Mouse (Mus musculus) heart, postnatal 0 days (tissue): ENCODE results near the gene Zfp36l3. TPM values are rescaled to one million over a fixed set of nuclear protein-coding genes. Genes with fewer than 3 reads are reported as not detected.
A peak's percentile ranks its signal among the peaks of the same experiment; 100 is the strongest.
"Not testable (repeated sequence)": the region's sequence is repeated elsewhere in the genome, so short reads cannot be mapped to it uniquely, and the experiment has no call there.

ENCODE experiments used
- ATAC-seq: fragments of 200-750 bp; cut with Nextera tagmentation; 2 replicates; pipeline ENCODE4 v1.8.0; 2017; ENCODE audit warnings: low read depth, moderate number of reproducible peaks, moderate library complexity; ENCODE audit not compliant: insufficient read depth
- DNase-seq: peaks from one replicate; pipeline ENCODE4 v3.0.0-alpha.2; 2016; ENCODE audit warnings: low spot score
- H3K27ac ChIP-seq: fragments of 300-500 bp; sonication (generic); 2 replicates; pipeline ENCODE4 v1.5.1; 2014; ENCODE audit warnings: low read depth, mild to moderate bottlenecking
- H3K27me3 ChIP-seq: fragments of 300-500 bp; sonication (generic); 2 replicates; pipeline ENCODE4 v1.6.1; 2014; ENCODE audit warnings: low read length, mixed read lengths; ENCODE audit not compliant: control insufficient read depth, insufficient read depth
- H3K36me3 ChIP-seq: fragments of 300-500 bp; sonication (generic); replicated peaks from 2 replicates; pipeline ENCODE4 v1.6.1; 2014; ENCODE audit warnings: low read length, mixed read lengths; ENCODE audit not compliant: control insufficient read depth, insufficient read depth
- H3K4me1 ChIP-seq: fragments of 300-500 bp; sonication (generic); 2 replicates; pipeline ENCODE4 v1.6.1; 2014; ENCODE audit warnings: antibody characterized with exemption; ENCODE audit not compliant: control insufficient read depth, insufficient read depth
- H3K4me2 ChIP-seq: fragments of 300-500 bp; sonication (generic); 2 replicates; pipeline ENCODE4 v1.6.1; 2014; ENCODE audit warnings: low read depth, mild to moderate bottlenecking, low read length, moderate library complexity
- H3K4me3 ChIP-seq: fragments of 300-500 bp; sonication (generic); 2 replicates; pipeline ENCODE4 v1.5.1; 2014; ENCODE audit warnings: low read depth, low read length
- H3K9ac ChIP-seq: fragments of 300-500 bp; sonication (generic); replicated peaks from 2 replicates; pipeline ENCODE4 v1.6.1; 2014; ENCODE audit warnings: low read depth, low read length, mixed read lengths
- H3K9me3 ChIP-seq: fragments of 300-500 bp; sonication (generic); replicated peaks from 2 replicates; pipeline ENCODE4 v1.6.1; 2016; ENCODE audit warnings: low read length; ENCODE audit not compliant: control insufficient read depth
- CTCF ChIP-seq: IDR thresholded peaks from 2 replicates; pipeline ENCODE4 v1.5.1; 2016; ENCODE audit warnings: antibody characterized with exemption, control low read depth, low read depth
- EP300 ChIP-seq: IDR thresholded peaks from 2 replicates; pipeline ENCODE4 v1.6.1; 2016; ENCODE audit warnings: antibody characterized with exemption, low read depth
- WGBS: fragments of 180-500 bp; shearing (Covaris S2); extraction: QIAGEN DNeasy Blood & Tissue Kit; methylation state at CpG from one replicate; pipeline ENCODE4 v1.1.7; 2014; 5-methylcytosine and 5-hydroxymethylcytosine counted together
- polyA plus RNA-seq: library from polyadenylated mRNA; unstranded; fragments of >200 nt; fragmentation: Nextera tagmentation; extraction: Ambion mirVana; gene quantifications from 2 replicates; pipeline ENCODE4 v1.2.1, GENCODE M21; 2015
- total RNA-seq: library from RNA; depleted of rRNA; stranded (reverse); fragments of >200 nt; gene quantifications from 2 replicates; pipeline ENCODE4 v1.2.3, GENCODE M21; 2014; ENCODE audit warnings: low replicate concordance; rRNA removed

The Zfp36l3 gene
- not detected in 2 replicates for total RNA-seq
- polyA plus RNA-seq = not detected in 2 replicates

DNA sequence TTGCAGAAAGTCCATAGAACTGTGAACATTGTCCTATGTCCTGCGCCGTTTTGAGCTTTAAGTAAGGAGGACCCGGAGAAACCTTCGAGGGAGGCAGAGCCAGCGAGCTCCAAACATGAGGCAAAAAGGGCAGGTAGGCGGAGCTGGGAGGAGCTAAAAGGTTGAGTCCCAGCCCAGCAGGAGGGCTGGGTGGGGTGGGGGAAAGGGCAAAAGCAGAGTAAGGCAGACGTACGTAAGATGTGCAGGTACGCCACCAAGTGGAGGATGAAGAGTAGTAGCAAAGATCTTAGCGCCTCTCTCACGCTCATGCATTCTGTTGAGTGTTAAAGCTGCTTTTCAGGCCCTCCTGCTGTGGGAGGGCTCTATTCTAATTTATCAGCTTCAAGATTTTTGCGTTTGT, at the start of gene Zfp36l3:
Gene Zfp36l3 (minus strand): TSS at position 119 of the 400 bp plus-strand sequence.
- DNase-seq (no peak), ATAC-seq (no peak)
- Histone ChIP-seq H3K9me3 (no peaks in the 10 kb centered on the region), H3K4me2 (no peak within 1 kb of the TSS), H3K4me3 (no peak within 1 kb of the TSS), H3K4me1 (no peaks in the 10 kb centered on the region), H3K27me3 (no peaks in the 10 kb centered on the region), H3K36me3 (no peaks in the 10 kb centered on the region), H3K27ac (no peak within 1 kb of the TSS), H3K9ac (no peak within 1 kb of the TSS)
- TF ChIP-seq EP300 (no peak), CTCF (no peak)
- 84% methylated on average over 12 of the region's 12 CpGs for WGBS

DNA sequence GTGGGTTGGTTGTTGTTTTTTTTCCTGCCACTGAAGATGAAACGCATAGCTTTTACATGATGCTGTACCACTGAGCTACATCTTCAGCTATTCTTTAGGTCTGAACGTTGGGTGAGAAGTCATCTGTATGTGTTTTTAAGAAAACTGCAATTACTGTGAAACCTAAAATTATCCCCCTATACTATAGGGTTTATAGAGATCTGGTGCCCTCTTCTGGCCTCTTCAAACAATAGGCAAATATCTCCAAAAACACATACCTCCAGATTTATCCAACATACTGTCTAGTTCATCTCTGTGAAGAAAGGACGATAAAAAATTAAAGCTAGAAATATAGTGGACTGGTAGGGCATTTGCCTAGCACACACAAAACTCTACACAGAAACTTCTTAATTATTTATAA, 22.9 kb upstream of the Zfp36l3 start:
- H3K4me2 ChIP-seq = no peak overlapping the region
- no peak overlapping the region for H3K4me3 ChIP-seq
- WGBS = 27% methylated on average over 3 of the region's 3 CpGs

DNA sequence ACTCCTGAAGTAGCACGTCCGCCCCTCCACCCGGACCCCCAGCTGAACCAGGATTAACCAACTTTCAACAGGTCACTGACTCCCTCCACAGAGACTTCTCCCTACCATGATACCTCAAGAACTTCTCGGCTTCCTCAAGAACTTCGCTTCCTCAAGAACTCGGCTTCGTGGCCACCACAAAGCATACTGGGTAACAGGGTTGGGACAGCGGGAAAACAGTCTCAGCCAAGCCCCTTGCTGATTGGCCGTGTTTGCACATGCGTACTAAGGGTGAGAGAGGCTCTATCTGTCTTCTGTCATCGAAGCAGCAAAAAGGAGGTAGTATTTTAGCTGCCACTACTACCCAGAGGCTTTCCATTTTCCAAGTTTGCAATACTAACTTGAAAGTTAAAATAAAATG, 21.3 kb upstream of the Zfp36l3 start, which contains the start of gene Xlr:
Gene Xlr (minus strand): TSS at position 188 of the 400 bp plus-strand sequence.
- not testable (repeated sequence) for H3K4me3 ChIP-seq, H3K27me3 ChIP-seq, ATAC-seq, H3K36me3 ChIP-seq, H3K9me3 ChIP-seq, H3K4me2 ChIP-seq, H3K4me1 ChIP-seq, H3K27ac ChIP-seq, DNase-seq, H3K9ac ChIP-seq
- WGBS = 64% methylated on average over 11 of the region's 11 CpGs

More for the DNA sequence above, 22.9 kb upstream of the Zfp36l3 start:
- no peak for TF ChIP-seq EP300
- TF ChIP-seq CTCF = peak; percentile 35
- Histone ChIP-seq H3K27me3 (no peaks in the 10 kb centered on the region), H3K36me3 (no peaks in the 10 kb centered on the region), H3K9me3 (no peaks in the 10 kb centered on the region), H3K27ac (no peak overlapping the region), H3K9ac (no peak overlapping the region), H3K4me1 (no peaks in the 10 kb centered on the region)
- ATAC-seq = no peak
- no peak for DNase-seq

DNA sequence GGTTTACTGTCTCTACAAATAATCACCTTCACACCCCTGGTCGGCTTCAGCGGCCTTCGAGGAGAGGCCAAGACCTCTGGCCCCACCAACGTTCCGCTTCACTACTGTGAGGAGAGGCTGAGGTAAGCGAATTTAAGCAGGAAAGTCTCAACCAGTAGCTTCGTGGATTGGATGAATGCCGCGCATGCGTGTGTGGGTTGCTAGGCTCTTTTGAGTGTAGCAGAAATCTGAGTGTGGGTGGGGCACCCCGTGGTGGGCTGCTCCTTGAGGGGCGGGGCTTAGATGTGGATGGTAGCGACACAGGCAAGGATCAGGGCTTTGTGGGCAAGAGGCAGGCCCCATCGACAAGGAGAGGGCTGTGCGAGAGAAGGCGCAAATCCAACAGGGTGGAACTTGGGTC, 18.5 kb downstream of the Zfp36l3 start, which contains the start of gene 1700013H16Rik:
Gene 1700013H16Rik (minus strand): TSS at position 96 of the 400 bp plus-strand sequence.
- Histone ChIP-seq H3K36me3 (no peaks in the 10 kb centered on the region), H3K4me3 (no peak within 1 kb of the TSS), H3K4me1 (no peaks in the 10 kb centered on the region), H3K4me2 (no peak within 1 kb of the TSS), H3K27ac (no peak within 1 kb of the TSS), H3K27me3 (no peaks in the 10 kb centered on the region), H3K9me3 (peaks cover 4% of the 10 kb centered on the region; the same call in 1 of the 2 replicates), H3K9ac (no peak within 1 kb of the TSS)
- TF ChIP-seq CTCF (no peak), EP300 (no peak)
- DNase-seq = no peak
- WGBS = 84% methylated on average over 16 of the region's 16 CpGs
- no peak for ATAC-seq

DNA sequence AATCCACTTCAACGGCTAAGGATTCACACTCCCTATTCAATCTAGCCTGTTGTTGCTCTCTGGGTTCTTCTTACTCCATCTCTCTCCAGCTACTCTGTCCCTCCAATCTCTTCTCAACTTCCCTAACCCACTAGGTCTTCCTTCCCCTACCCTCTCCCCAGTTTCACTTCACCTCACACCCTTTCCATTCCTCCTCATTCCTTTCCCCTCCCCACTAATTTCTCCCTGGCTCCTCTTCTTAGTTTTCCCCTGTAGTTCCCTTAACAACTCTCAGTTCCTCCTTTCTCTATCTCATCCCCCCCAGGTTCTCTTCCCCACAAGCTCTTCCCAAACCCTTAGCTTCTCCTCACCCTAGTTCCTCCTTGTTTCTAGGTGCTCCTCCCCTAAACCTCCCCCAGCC, 23.3 kb downstream of the Zfp36l3 start:
- H3K27me3 ChIP-seq = no peaks in the 10 kb centered on the region
- no peak overlapping the region for H3K4me2 ChIP-seq
- WGBS = 81% methylated on average over 1 of the region's 1 CpGs
- H3K27ac ChIP-seq = no peak overlapping the region
- H3K36me3 ChIP-seq = no peaks in the 10 kb centered on the region
- DNase-seq (no peak), ATAC-seq (no peak)
- H3K4me1 ChIP-seq = no peaks in the 10 kb centered on the region
- H3K4me3 ChIP-seq = no peak overlapping the region
- TF ChIP-seq EP300 = no peak
- TF ChIP-seq CTCF = no peak
- H3K9me3 ChIP-seq = peaks cover 4% of the 10 kb centered on the region; the same call in 1 of the 2 replicates
- H3K9ac ChIP-seq = no peak overlapping the region

DNA sequence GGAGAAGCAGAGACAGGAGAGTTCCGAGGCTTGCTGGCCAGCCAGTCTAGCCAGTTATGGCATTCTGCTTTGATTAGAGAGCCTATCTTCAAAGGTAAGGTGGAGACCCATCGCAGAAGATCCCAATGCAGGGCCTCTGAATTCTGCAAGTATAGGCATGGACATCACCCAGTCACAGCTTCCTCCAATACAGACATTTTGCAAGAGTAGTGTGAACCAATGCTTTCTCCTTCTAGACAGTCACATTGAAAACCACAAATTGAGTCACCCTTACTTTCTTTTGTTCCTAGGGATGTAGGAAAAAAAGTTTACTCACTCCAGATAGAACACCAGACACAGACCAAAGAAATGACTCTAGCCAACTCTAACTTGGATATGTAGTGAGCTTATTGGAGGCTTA, 47.2 kb downstream of the Zfp36l3 start:
- H3K9ac ChIP-seq = no peak overlapping the region
- no peaks in the 10 kb centered on the region for H3K9me3 ChIP-seq
- no peak for ATAC-seq
- H3K27ac ChIP-seq = no peak overlapping the region
- no peaks in the 10 kb centered on the region for H3K4me1 ChIP-seq
- 78% methylated on average over 2 of the region's 2 CpGs for WGBS
- TF ChIP-seq EP300 (no peak), CTCF (no peak)
- DNase-seq = no peak
- H3K27me3 ChIP-seq = no peaks in the 10 kb centered on the region
- H3K4me2 ChIP-seq = no peak overlapping the region
- H3K36me3 ChIP-seq = no peaks in the 10 kb centered on the region
- H3K4me3 ChIP-seq = no peak overlapping the region
